ENCODE assay signal across 25 mouse cellular contexts in the genomic region with DNA sequence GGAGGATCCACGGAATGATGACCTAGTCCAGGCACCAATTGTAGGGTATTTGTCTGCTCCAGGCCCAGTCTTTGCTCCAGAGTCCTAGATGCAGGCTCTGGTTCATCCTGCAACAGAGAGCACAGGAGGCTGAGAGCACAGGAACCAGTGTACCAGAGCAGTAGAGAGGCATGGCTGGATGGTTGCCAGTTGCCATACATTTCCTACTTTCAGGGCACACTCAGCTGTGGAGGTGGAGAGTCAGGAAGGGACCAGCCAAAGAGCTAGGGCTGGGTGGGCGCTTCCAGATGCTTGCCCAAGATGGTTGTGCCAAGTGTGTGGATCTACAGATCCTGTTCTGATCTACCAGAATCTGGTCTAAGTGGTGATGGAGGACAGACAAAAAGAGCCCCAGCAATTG. TPM values are rescaled to one million over a fixed set of nuclear protein-coding genes. Genes with fewer than 3 reads are reported as not detected.
A peak's percentile ranks its signal among the peaks of the same experiment; 100 is the strongest.
DNase-seq lines count a peak whose midpoint lies in the region; ATAC-seq and TF ChIP-seq lines count a peak whose summit lies in the region.
"Had no signal": no experiment of that assay in that cellular context is flagged by ENCODE, and none has a peak within 500 bp of the region (broad histone marks: within the 10 kb centered on the region; RNA-seq: fewer than 3 reads in every experiment).

No protein-coding gene starts in this region.

- no peak for DNase-seq in frontal cortex, postnatal 14 days (ENCODE audit: low spot score in 2 of 2)
- peak; percentile 20 for DNase-seq in lung, postnatal 0 days (ENCODE audit: low spot score)
- DNase-seq in lung, postnatal 4 days = no peak
- DNase-seq in brain, adult 2 months (ENCODE audit: low read depth, low spot score) = peak; percentile 60
- no peak for DNase-seq in cerebellum, adult 18-20 months
- DNase-seq: adrenal gland, adult 8-10 months; adrenal gland, postnatal 25 days; cerebellum, adult 2 months; cerebellum, adult 9-11 months; cerebellum, postnatal 25 days; forebrain, postnatal 0 days; gastrocnemius, postnatal 25 days; heart, adult 18-20 months; heart, postnatal 14 days had no signal

- H3K4me1 ChIP-seq in intestine, postnatal 0 days (replicated peaks; ENCODE audit: control insufficient read depth, insufficient read depth, low read length) = 0 out of 2 replicates have a peak, but pooled peaks cover 4% of the 10 kb centered on the region
- H3K4me1 ChIP-seq in intestine, embryonic 16.5 days (ENCODE audit: control insufficient read depth, insufficient read depth, low read length) = 0 out of 2 replicates have a peak, but pooled peaks cover 2% of the 10 kb centered on the region
- no peaks in the 10 kb centered on the region for H3K4me1 ChIP-seq in lung, postnatal 0 days (ENCODE audit: insufficient read depth, low read depth, low read length)

- H3K27ac ChIP-seq in intestine, postnatal 0 days (ENCODE audit: low read depth, low read length) = 0 out of 2 replicates have a peak overlapping the region, but pooled peaks have one; percentile 4
- no peak overlapping the region for H3K27ac ChIP-seq in intestine, embryonic 16.5 days (ENCODE audit: low read length)
- H3K27ac ChIP-seq in lung, postnatal 0 days (ENCODE audit: low read length) = peak overlapping the region; percentile 74
- H3K27ac ChIP-seq: embryonic facial prominence, embryonic 12.5 days; embryonic facial prominence, embryonic 15.5 days; heart, embryonic 13.5 days; hindbrain, embryonic 12.5 days; hindbrain, embryonic 15.5 days had no signal

- no peak for TF ChIP-seq CTCF in intestine, postnatal 0 days (IDR thresholded peaks at IDR 0.05; ENCODE audit: low read depth)
- no peak for TF ChIP-seq CTCF in lung, postnatal 0 days (IDR thresholded peaks at IDR 0.05)

- no peak overlapping the region for H3K9ac ChIP-seq in intestine, postnatal 0 days (ENCODE audit: low read depth, low read length)
- no peak overlapping the region for H3K9ac ChIP-seq in intestine, embryonic 16.5 days (ENCODE audit: low read depth, low read length)
- H3K9ac ChIP-seq in lung, postnatal 0 days (replicated peaks; ENCODE audit: low read depth) = peak overlapping the region; percentile 52
- H3K9ac ChIP-seq: embryonic facial prominence, embryonic 12.5 days; embryonic facial prominence, embryonic 15.5 days; forebrain, postnatal 0 days; heart, embryonic 13.5 days; hindbrain, embryonic 12.5 days; hindbrain, embryonic 15.5 days had no signal

- 0 out of 2 replicates have a peak, but pooled peaks cover 3% of the 10 kb centered on the region for H3K27me3 ChIP-seq in intestine, postnatal 0 days (replicated peaks; ENCODE audit: control insufficient read depth, insufficient read depth, low read length)
- H3K27me3 ChIP-seq in intestine, embryonic 16.5 days (replicated peaks; ENCODE audit: control insufficient read depth, insufficient read depth, low read length) = 0 out of 2 replicates have a peak, but pooled peaks cover 10% of the 10 kb centered on the region
- H3K27me3 ChIP-seq in lung, postnatal 0 days (replicated peaks; ENCODE audit: insufficient read depth, low read length) = no peaks in the 10 kb centered on the region

- no peak overlapping the region for H3K4me3 ChIP-seq in intestine, postnatal 0 days (ENCODE audit: low read depth, low read length)
- no peak overlapping the region for H3K4me3 ChIP-seq in intestine, embryonic 16.5 days (ENCODE audit: low read length)
- peak overlapping the region; percentile 34 for H3K4me3 ChIP-seq in lung, postnatal 0 days (ENCODE audit: low read depth, low read length)
- H3K4me3 ChIP-seq: embryonic facial prominence, embryonic 12.5 days; embryonic facial prominence, embryonic 15.5 days; heart, embryonic 13.5 days; hindbrain, embryonic 12.5 days; hindbrain, embryonic 15.5 days had no signal

- TF ChIP-seq EP300 in lung, postnatal 0 days (IDR thresholded peaks at IDR 0.05) = no peak

- peak overlapping the region; percentile 71 for H3K4me2 ChIP-seq in intestine, postnatal 0 days (replicated peaks; ENCODE audit: low read depth)
- no peak overlapping the region for H3K4me2 ChIP-seq in intestine, embryonic 16.5 days (ENCODE audit: low read depth, low read length)
- H3K4me2 ChIP-seq in lung, postnatal 0 days (replicated peaks; ENCODE audit: low read depth, low read length) = peak overlapping the region; percentile 48
- H3K4me2 ChIP-seq: embryonic facial prominence, embryonic 12.5 days; embryonic facial prominence, embryonic 15.5 days; heart, embryonic 13.5 days; hindbrain, embryonic 12.5 days; hindbrain, embryonic 15.5 days had no signal

- 80% methylated on average over 2 of the region's 2 CpGs for WGBS in intestine, postnatal 0 days
- 83% methylated on average over 2 of the region's 2 CpGs for WGBS in intestine, embryonic 16.5 days
- WGBS in lung, postnatal 0 days = 68% methylated on average over 2 of the region's 2 CpGs

- ATAC-seq in frontal cortex, adult (ENCODE audit: low TSS enrichment) = peak; percentile 73; the same call in 1 of the 2 replicates
- no peak for ATAC-seq in intestine, postnatal 0 days
- no peak for ATAC-seq in intestine, embryonic 16.5 days
- ATAC-seq in lung, postnatal 0 days = no peak
- ATAC-seq: activated CD4-positive, CD25-positive, alpha-beta regulatory T cell, adult 4 months; forebrain, embryonic 14.5 days; forebrain, postnatal 0 days had no signal

- peaks cover 7% of the 10 kb centered on the region; the same call in 1 of the 2 replicates for H3K36me3 ChIP-seq in intestine, postnatal 0 days (ENCODE audit: control insufficient read depth, insufficient read depth)
- H3K36me3 ChIP-seq in intestine, embryonic 16.5 days (ENCODE audit: control insufficient read depth, insufficient read depth, low read length) = no peaks in the 10 kb centered on the region
- no peaks in the 10 kb centered on the region for H3K36me3 ChIP-seq in lung, postnatal 0 days (ENCODE audit: insufficient read depth, low read length)
- H3K36me3 ChIP-seq: embryonic facial prominence, embryonic 12.5 days; embryonic facial prominence, embryonic 15.5 days; heart, embryonic 13.5 days; hindbrain, embryonic 12.5 days; hindbrain, embryonic 15.5 days had no signal

- H3K9me3 ChIP-seq in intestine, postnatal 0 days (ENCODE audit: control insufficient read depth) = no peaks in the 10 kb centered on the region
- no peaks in the 10 kb centered on the region for H3K9me3 ChIP-seq in intestine, embryonic 16.5 days (ENCODE audit: control insufficient read depth, low read length)
- H3K9me3 ChIP-seq in lung, postnatal 0 days (ENCODE audit: low read length) = no peaks in the 10 kb centered on the region
- H3K9me3 ChIP-seq: embryonic facial prominence, embryonic 12.5 days; embryonic facial prominence, embryonic 15.5 days; heart, embryonic 13.5 days; hindbrain, embryonic 12.5 days; hindbrain, embryonic 15.5 days had no signal

RNA-seq across cellular contexts. Expression of gene Slc34a2, which starts 15.4 kb away (rescaled TPM):
- polyA plus RNA-seq in intestine, postnatal 0 days (2015; fragmentation: Nextera tagmentation; extraction: Ambion mirVana) = 132 and 161 TPM in 2 replicates
- 29.5 and 51.3 TPM in 2 replicates for polyA plus RNA-seq in intestine, embryonic 16.5 days (2015; fragmentation: Nextera tagmentation; extraction: Ambion mirVana)
- 772 and 801 TPM in 2 replicates for polyA plus RNA-seq in lung, postnatal 0 days (2015; fragmentation: Nextera tagmentation; extraction: Ambion mirVana)
- polyA plus RNA-seq: activated CD4-positive, CD25-positive, alpha-beta regulatory T cell, adult 4 months; forebrain, embryonic 11.5 days; forebrain, embryonic 14.5 days; forebrain, postnatal 0 days; heart, embryonic 13.5 days had no signal

Comparison
In these comparisons a context has a peak if more than half of its experiments do, and no peak if none do; other contexts are left out.
1. DNase-seq: peak in lung, postnatal 0 days (single experiment) and brain, adult 2 months (single experiment); none in frontal cortex, postnatal 14 days (0 of 2), lung, postnatal 4 days (0 of 2) and cerebellum, adult 18-20 months (0 of 2).